Mouse (Mus musculus): Measurements from ENCODE around the gene Fzd1. TPM values are rescaled to one million over a fixed set of nuclear protein-coding genes. Genes with fewer than 3 reads are reported as not detected.
A peak's percentile ranks its signal among the peaks of the same experiment; 100 is the strongest.

The Fzd1 gene
- polyA plus RNA-seq, 1 experiment from 2014 or later, result 13.2 TPM

DNA sequence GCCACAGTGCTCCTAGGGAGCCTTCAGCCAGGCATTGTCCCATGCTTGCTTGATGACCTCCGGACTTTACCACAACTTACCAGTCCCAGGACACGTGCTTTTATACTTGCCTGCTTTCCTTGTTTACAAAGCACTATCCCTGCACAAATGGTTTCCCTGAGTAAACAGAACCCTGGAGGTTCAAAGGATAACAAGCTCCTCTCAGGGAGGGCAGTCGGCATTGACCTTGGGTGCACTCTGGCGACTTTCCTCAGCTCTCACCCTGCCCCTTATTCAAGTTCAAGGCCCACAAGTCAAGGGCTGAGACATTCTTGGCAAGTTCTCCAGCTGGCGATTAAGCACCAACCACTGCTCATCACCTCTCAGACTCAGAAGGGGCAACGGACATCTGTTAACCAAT is 20.8 kb downstream of the Fzd1 start:
- no peaks in the 10 kb centered on the region for H3K4me1 ChIP-seq
- no peak overlapping the region for H3K4me2 ChIP-seq
- ATAC-seq, result peak; percentile 65
- H3K36me3 ChIP-seq, result no peaks in the 10 kb centered on the region
- H3K4me3 ChIP-seq, result no peak overlapping the region
- H3K27me3 ChIP-seq (replicated peaks), result no peaks in the 10 kb centered on the region
- WGBS (ENCODE audit: insufficient replicate concordance), result 35% methylated on average over 6 of the region's 6 CpGs
- no peak overlapping the region for H3K9ac ChIP-seq
- no peaks in the 10 kb centered on the region for H3K9me3 ChIP-seq (replicated peaks)
- H3K27ac ChIP-seq, result no peak overlapping the region

DNA sequence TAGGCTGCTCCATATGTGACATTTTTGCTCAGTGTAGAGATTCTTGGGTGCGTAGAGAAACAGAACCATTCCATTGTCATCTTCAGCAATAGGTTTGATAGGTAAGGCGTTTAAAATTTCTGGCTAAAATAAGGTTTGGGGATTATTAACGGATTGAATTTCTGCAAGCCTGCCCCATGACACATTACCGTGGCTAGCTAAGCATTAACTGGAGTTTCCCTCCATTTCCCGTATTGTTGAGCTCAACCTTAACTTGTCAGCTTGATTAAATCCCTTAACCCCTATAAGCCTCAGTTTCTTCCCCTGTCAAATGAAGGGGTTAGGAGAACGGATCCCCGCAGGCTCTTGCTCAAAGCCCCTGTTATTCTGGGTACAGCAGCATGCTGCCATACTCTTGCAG is 22.4 kb downstream of the Fzd1 start:
- Histone ChIP-seq H3K9ac (no peak overlapping the region), H3K4me2 (no peak overlapping the region), H3K27me3 (replicated peaks) (no peaks in the 10 kb centered on the region), H3K4me1 (no peaks in the 10 kb centered on the region), H3K4me3 (no peak overlapping the region), H3K36me3 (no peaks in the 10 kb centered on the region), H3K27ac (no peak overlapping the region), H3K9me3 (replicated peaks) (no peaks in the 10 kb centered on the region)
- no peak for ATAC-seq
- 59% methylated on average over 7 of the region's 7 CpGs for WGBS (ENCODE audit: insufficient replicate concordance)

DNA sequence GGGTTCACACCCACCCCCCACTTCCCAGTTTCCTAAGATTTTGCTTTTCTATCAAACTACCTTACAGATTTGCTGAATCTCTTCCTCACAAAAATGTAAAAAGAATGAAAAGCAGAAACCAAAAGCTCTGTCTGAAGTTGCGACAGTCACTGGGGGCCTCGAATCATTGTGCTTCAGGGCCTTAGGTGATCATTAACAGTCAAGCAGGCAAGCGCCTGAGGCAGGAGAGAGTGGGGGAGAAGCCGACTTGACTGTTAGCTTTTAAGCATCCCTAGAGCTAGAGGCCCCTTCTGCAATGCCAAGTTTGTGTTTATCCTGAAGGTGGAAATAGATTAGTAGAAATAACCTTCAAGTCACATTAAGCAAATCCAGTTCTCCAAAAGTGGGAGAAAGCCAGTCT is 24.6 kb downstream of the Fzd1 start:
- Histone ChIP-seq H3K36me3 (no peaks in the 10 kb centered on the region), H3K4me3 (no peak overlapping the region), H3K4me1 (no peaks in the 10 kb centered on the region), H3K27me3 (replicated peaks) (no peaks in the 10 kb centered on the region), H3K9ac (no peak overlapping the region), H3K4me2 (no peak overlapping the region), H3K27ac (no peak overlapping the region), H3K9me3 (replicated peaks) (no peaks in the 10 kb centered on the region)
- no peak for ATAC-seq
- WGBS (ENCODE audit: insufficient replicate concordance), result 41% methylated on average over 4 of the region's 4 CpGs

DNA sequence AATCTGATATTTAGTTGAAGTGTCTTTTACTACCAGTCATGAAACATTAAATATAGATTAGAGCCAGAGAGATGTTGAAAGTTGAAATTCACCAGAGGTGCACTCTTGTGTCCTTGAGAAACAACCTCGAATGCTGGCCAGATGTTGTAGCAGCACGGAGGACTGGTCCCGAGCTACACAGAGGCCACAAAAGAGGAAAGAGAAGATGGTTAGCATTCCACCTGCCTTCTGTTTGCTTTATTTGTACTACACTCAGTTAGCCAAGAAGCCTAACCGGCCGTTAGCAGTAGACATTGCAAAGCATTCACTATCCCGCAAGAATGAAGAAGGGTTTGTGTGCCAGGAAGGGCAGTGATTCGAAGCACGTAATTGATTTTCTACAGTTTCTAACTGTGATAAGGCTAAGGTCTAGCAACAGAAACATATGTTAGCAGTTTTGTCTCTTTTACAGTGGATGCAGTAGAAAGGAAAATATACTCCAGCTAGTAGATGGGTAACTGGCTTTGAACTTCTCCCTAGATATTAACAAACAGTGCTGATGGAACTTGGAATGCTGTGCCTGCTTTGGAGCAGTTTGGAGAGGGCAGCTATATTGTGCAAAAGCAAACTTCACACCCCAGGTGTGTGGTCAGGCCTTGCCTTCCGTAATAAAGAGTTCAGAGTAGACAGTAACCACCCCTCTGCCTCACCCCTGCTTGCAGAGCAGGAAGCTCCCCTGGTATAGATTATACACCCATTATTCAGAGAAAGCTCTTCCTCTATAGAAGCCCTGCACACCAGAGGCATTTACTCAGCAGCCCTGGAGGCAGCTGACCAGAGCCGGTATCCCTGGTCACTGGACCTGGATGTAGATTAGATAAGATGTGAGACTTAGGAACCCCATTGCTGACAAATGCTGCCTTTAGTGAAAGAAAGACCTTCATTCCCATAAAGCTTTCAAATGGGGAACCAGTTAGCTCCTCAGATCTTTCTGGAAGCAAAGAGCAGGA is 25.3 kb downstream of the Fzd1 start:
- no peak for ATAC-seq
- 63% methylated on average over 10 of the region's 10 CpGs for WGBS (ENCODE audit: insufficient replicate concordance)
- Histone ChIP-seq H3K4me1 (no peaks in the 10 kb centered on the region), H3K9ac (no peak overlapping the region), H3K27me3 (replicated peaks) (no peaks in the 10 kb centered on the region), H3K36me3 (no peaks in the 10 kb centered on the region), H3K4me3 (no peak overlapping the region), H3K9me3 (replicated peaks) (no peaks in the 10 kb centered on the region), H3K4me2 (no peak overlapping the region), H3K27ac (no peak overlapping the region)

DNA sequence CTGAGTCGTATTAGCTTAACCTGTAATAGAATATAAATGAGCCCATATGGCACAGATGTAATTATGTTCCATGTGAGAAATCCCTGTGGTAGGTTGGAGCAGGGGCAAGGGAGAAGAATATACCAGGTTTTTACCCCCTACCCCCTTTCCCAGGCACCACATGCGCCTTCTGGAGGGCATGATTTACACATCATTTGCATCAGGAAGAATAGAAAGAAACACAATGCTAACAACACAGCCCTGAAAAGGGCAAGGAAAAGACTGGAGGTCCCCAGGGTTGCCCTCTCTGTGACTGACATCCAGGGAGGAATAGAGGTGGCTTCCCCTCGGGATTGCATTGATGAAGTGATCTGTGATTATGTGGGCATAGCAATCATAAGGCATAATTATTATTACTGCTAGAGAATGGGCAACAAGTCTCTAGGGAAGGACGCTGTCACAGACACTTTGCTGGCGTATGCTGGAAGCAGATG is 26.1 kb downstream of the Fzd1 start:
- WGBS (ENCODE audit: insufficient replicate concordance), result 58% methylated on average over 5 of the region's 5 CpGs
- H3K27ac ChIP-seq, result no peak overlapping the region
- H3K9me3 ChIP-seq (replicated peaks), result no peaks in the 10 kb centered on the region
- no peaks in the 10 kb centered on the region for H3K36me3 ChIP-seq
- H3K27me3 ChIP-seq (replicated peaks), result no peaks in the 10 kb centered on the region
- H3K4me2 ChIP-seq, result no peak overlapping the region
- H3K9ac ChIP-seq, result no peak overlapping the region
- H3K4me3 ChIP-seq, result no peak overlapping the region
- no peak for ATAC-seq
- no peaks in the 10 kb centered on the region for H3K4me1 ChIP-seq

DNA sequence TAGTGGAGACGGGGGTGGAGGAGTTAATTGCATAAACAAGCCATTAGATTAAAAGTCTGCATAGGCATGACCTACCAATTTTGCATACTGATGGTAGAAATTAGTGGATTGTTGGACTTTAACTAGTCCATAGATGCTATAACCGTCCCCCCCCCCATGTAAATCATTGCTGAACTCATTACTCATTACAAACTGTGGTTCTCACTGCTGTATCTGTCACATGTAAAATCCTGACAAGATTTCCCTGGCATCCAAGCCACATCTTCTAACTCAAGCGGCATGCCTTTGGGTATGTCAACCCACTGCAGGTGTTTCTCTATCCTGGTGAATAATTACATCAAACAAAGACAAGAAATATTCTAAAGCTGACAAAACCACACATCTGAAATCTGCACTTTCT is 26.8 kb downstream of the Fzd1 start:
- no peaks in the 10 kb centered on the region for H3K9me3 ChIP-seq (replicated peaks)
- H3K4me2 ChIP-seq, result no peak overlapping the region
- no peak overlapping the region for H3K4me3 ChIP-seq
- no peak overlapping the region for H3K27ac ChIP-seq
- WGBS (ENCODE audit: insufficient replicate concordance), result 56% methylated on average over 3 of the region's 3 CpGs
- H3K36me3 ChIP-seq, result no peaks in the 10 kb centered on the region
- H3K4me1 ChIP-seq, result no peaks in the 10 kb centered on the region
- no peaks in the 10 kb centered on the region for H3K27me3 ChIP-seq (replicated peaks)
- no peak overlapping the region for H3K9ac ChIP-seq
- ATAC-seq, result no peak

Small RNA genes lying within 50 kb of the gene (microRNA-seq; reads per million reads assigned to microRNA genes)
- not detected for gene Gm44483
